Mouse (Mus musculus) heart, embryonic 11.5 days (tissue): ENCODE results near the gene Tnr. TPM values are rescaled to one million over a fixed set of nuclear protein-coding genes. Genes with fewer than 3 reads are reported as not detected.

Experiments used
- ATAC-seq: fragments of 200-750 bp; cut with Nextera tagmentation; replicated peaks from 2 replicates; pipeline ENCODE4 v1.8.0; 2017; ENCODE audit warnings: moderate library complexity; ENCODE audit not compliant: insufficient number of reproducible peaks, low FRiP score, low TSS enrichment
- H3K27ac ChIP-seq: fragments of 300-500 bp; sonication (generic); 2 replicates; pipeline ENCODE4 v1.5.1; 2014; ENCODE audit warnings: mild to moderate bottlenecking, low read depth, low read length
- H3K27me3 ChIP-seq: fragments of 300-500 bp; sonication (generic); 2 replicates; pipeline ENCODE4 v1.6.1; 2014; ENCODE audit warnings: mild to moderate bottlenecking, low read length, mixed read lengths; ENCODE audit not compliant: control insufficient read depth, insufficient read depth
- H3K36me3 ChIP-seq: fragments of 300-500 bp; sonication (generic); 2 replicates; pipeline ENCODE4 v1.6.1; 2014; ENCODE audit warnings: mild to moderate bottlenecking, low read length, moderate library complexity, mixed read lengths; ENCODE audit not compliant: control insufficient read depth, insufficient read depth
- H3K4me1 ChIP-seq: fragments of 300-500 bp; sonication (generic); 2 replicates; pipeline ENCODE4 v1.6.1; 2014; ENCODE audit warnings: low read length; ENCODE audit not compliant: control insufficient read depth, insufficient read depth
- H3K4me2 ChIP-seq: fragments of 300-500 bp; sonication (generic); 2 replicates; pipeline ENCODE4 v1.6.1; 2014; ENCODE audit warnings: mild to moderate bottlenecking, moderate library complexity
- H3K4me3 ChIP-seq: fragments of 300-500 bp; sonication (generic); 2 replicates; pipeline ENCODE4 v1.5.1; 2014; ENCODE audit warnings: low read depth, low read length
- H3K9ac ChIP-seq: fragments of 300-500 bp; sonication (generic); 2 replicates; pipeline ENCODE4 v1.6.1; 2014; ENCODE audit warnings: mild to moderate bottlenecking, low read depth, low read length, moderate library complexity
- H3K9me3 ChIP-seq: fragments of 300-500 bp; sonication (generic); replicated peaks from 2 replicates; pipeline ENCODE4 v1.6.1; 2016; ENCODE audit warnings: low read length; ENCODE audit not compliant: control insufficient read depth
- WGBS: fragments of 180-500 bp; shearing (Covaris S2); extraction: QIAGEN DNeasy Blood & Tissue Kit; methylation state at CpG from one replicate; pipeline ENCODE4 v1.1.7; 2014; ENCODE audit not compliant: insufficient replicate concordance; 5-methylcytosine and 5-hydroxymethylcytosine counted together
- polyA plus RNA-seq: library from polyadenylated mRNA; unstranded; fragments of >200 nt; fragmentation: Nextera tagmentation; extraction: Ambion mirVana; gene quantifications from 2 replicates; pipeline ENCODE4 v1.2.1, GENCODE M21; 2014

The Tnr gene
- polyA plus RNA-seq, 1 experiment from 2014 or later = 0.33 TPM

- Histone ChIP-seq H3K9ac (no peak overlapping the region), H3K27ac (no peak overlapping the region), H3K4me3 (no peak overlapping the region), H3K36me3 (no peaks in the 10 kb centered on the region), H3K9me3 (no peaks in the 10 kb centered on the region), H3K4me1 (no peaks in the 10 kb centered on the region), H3K4me2 (no peak overlapping the region), H3K27me3 (no peaks in the 10 kb centered on the region)
- WGBS = 75% methylated on average over 3 of the region's 3 CpGs
- ATAC-seq = no peak
Observed at GRCm38 (mm10) chr1:159900639-159901038, 377.1 kb downstream of the Tnr start.

GRCm38 (mm10) chr1:159901366-159902119, 378.0 kb downstream of the Tnr start:
- H3K27me3 ChIP-seq = no peaks in the 10 kb centered on the region
- no peak for ATAC-seq
- H3K27ac ChIP-seq = no peak overlapping the region
- H3K9ac ChIP-seq = no peak overlapping the region
- no peak overlapping the region for H3K4me2 ChIP-seq
- WGBS = 88% methylated on average over 7 of the region's 7 CpGs
- no peaks in the 10 kb centered on the region for H3K4me1 ChIP-seq
- H3K36me3 ChIP-seq = no peaks in the 10 kb centered on the region
- H3K9me3 ChIP-seq = no peaks in the 10 kb centered on the region
- H3K4me3 ChIP-seq = no peak overlapping the region

- Histone ChIP-seq H3K4me1 (no peaks in the 10 kb centered on the region), H3K4me3 (no peak overlapping the region), H3K27me3 (no peaks in the 10 kb centered on the region), H3K9ac (no peak overlapping the region), H3K9me3 (no peaks in the 10 kb centered on the region), H3K27ac (no peak overlapping the region), H3K4me2 (no peak overlapping the region), H3K36me3 (no peaks in the 10 kb centered on the region)
- 89% methylated on average over 4 of the region's 4 CpGs for WGBS
- ATAC-seq = no peak
Observed at GRCm38 (mm10) chr1:159902120-159902497, 378.5 kb downstream of the Tnr start.

- H3K27ac ChIP-seq = no peak overlapping the region
- no peak for ATAC-seq
- no peaks in the 10 kb centered on the region for H3K27me3 ChIP-seq
- H3K4me2 ChIP-seq = no peak overlapping the region
- H3K4me3 ChIP-seq = no peak overlapping the region
- 41% methylated on average over 5 of the region's 5 CpGs for WGBS
- H3K36me3 ChIP-seq = no peaks in the 10 kb centered on the region
- H3K4me1 ChIP-seq = no peaks in the 10 kb centered on the region
- no peak overlapping the region for H3K9ac ChIP-seq
- no peaks in the 10 kb centered on the region for H3K9me3 ChIP-seq
Observed at GRCm38 (mm10) chr1:159911006-159911405, 387.4 kb downstream of the Tnr start.

GRCm38 (mm10) chr1:159914726-159915125, 391.2 kb downstream of the Tnr start:
- no peak for ATAC-seq
- H3K27ac ChIP-seq = no peak overlapping the region
- no peaks in the 10 kb centered on the region for H3K4me1 ChIP-seq
- H3K27me3 ChIP-seq = no peaks in the 10 kb centered on the region
- no peak overlapping the region for H3K4me3 ChIP-seq
- no peak overlapping the region for H3K4me2 ChIP-seq
- H3K9me3 ChIP-seq = no peaks in the 10 kb centered on the region
- H3K36me3 ChIP-seq = no peaks in the 10 kb centered on the region
- H3K9ac ChIP-seq = no peak overlapping the region

- no peak overlapping the region for H3K9ac ChIP-seq
- no peaks in the 10 kb centered on the region for H3K9me3 ChIP-seq
- H3K4me1 ChIP-seq = no peaks in the 10 kb centered on the region
- H3K4me2 ChIP-seq = no peak overlapping the region
- no peak overlapping the region for H3K27ac ChIP-seq
- no peak for ATAC-seq
- H3K36me3 ChIP-seq = no peaks in the 10 kb centered on the region
- no peak overlapping the region for H3K4me3 ChIP-seq
- H3K27me3 ChIP-seq = no peaks in the 10 kb centered on the region
- 64% methylated on average over 2 of the region's 2 CpGs for WGBS
Observed at GRCm38 (mm10) chr1:159920571-159920970, 397.0 kb downstream of the Tnr start.

GRCm38 (mm10) chr1:159923010-159923409, 399.4 kb downstream of the Tnr start:
- Histone ChIP-seq H3K27ac (no peak overlapping the region), H3K4me2 (no peak overlapping the region), H3K4me1 (no peaks in the 10 kb centered on the region), H3K36me3 (no peaks in the 10 kb centered on the region), H3K9me3 (no peaks in the 10 kb centered on the region), H3K27me3 (no peaks in the 10 kb centered on the region), H3K4me3 (no peak overlapping the region), H3K9ac (no peak overlapping the region)
- 84% methylated on average over 7 of the region's 7 CpGs for WGBS
- no peak for ATAC-seq

GRCm38 (mm10) chr1:159924105-159924504, 400.5 kb downstream of the Tnr start:
- 83% methylated on average over 4 of the region's 4 CpGs for WGBS
- Histone ChIP-seq H3K4me3 (no peak overlapping the region), H3K9ac (no peak overlapping the region), H3K27ac (no peak overlapping the region), H3K4me2 (no peak overlapping the region), H3K9me3 (no peaks in the 10 kb centered on the region), H3K27me3 (no peaks in the 10 kb centered on the region), H3K4me1 (no peaks in the 10 kb centered on the region), H3K36me3 (no peaks in the 10 kb centered on the region)
- ATAC-seq = no peak

GRCm38 (mm10) chr1:159924684-159925083, 401.1 kb downstream of the Tnr start:
- H3K9ac ChIP-seq = no peak overlapping the region
- H3K4me3 ChIP-seq = no peak overlapping the region
- no peaks in the 10 kb centered on the region for H3K4me1 ChIP-seq
- no peaks in the 10 kb centered on the region for H3K36me3 ChIP-seq
- no peaks in the 10 kb centered on the region for H3K9me3 ChIP-seq
- H3K4me2 ChIP-seq = no peak overlapping the region
- 85% methylated on average over 5 of the region's 5 CpGs for WGBS
- no peak overlapping the region for H3K27ac ChIP-seq
- H3K27me3 ChIP-seq = no peaks in the 10 kb centered on the region
- ATAC-seq = no peak
